Mouse (Mus musculus): ENCODE measurements at regions not wholly inside any gene's neighbourhood (a gene's known extent, or its start where the extent isn't known, plus 50 kb on each side); places are given as distances from the start of the nearest gene placed in this dataset.

DNA sequence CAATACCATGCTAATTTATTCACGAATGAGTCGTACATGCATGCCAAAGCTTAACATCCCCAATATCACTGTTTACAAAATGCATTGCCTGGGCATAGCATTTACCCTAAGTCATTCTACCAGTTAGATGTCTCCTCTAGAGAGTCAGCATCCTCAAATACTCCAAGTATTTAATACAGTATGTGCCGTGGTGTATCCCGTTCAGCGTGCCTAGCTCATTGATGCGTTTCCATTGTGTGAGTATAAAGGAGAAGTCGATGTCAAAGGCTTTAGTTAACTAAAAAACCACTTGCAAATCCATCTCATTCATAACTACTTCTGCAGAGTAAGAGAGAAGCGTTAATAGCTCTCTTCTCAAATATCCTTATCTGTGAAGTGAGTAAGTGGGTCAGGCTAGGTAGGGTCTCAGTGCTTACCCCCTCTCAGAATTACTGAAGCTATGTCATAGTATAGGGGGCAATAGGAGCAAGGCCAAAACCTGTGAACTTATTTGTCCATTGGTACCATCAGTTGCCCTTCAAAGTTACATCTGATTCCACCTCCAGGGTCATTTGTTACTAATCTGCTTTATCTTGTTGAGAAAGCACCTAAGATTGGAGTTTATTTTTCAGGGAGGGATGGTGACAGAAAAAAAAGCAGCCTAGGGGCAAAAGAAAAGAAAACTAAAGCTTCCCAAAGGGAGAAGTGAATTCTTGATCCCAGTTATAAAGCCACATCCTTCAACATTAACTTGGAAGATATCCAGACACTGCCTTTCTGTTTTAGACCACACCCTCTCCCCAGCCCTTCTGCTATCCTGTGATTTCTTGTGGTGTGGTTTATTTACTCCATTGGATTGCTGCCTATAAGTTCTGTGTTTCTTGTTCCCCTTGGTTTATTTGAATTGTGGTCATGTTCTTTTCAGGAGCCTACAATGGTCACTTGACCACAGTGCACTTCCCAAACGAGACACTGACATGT is 427.2 kb upstream of the Ubash3b start:
- no peak for DNase-seq (ENCODE audit: low spot score)

DNA sequence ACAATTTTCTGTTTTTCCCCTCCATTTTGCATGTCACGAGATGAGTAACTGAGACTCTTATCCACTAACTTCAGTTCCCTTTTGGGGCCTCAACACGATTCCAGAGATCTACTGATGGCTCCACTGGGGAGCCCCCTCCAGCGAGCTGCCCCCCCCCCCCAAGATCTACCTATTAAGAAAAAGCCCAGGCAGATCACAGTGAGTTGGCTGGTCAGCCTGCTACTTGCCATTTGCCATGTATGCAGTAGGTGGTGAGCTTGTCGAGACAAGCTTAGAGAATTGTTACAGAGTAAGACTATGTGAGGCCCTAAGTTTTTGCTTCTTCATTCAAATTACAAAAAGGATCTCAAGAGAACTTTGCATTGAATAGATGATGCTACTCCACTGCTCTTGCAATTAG is 426.3 kb upstream of the Ubash3b start:
- no peak for DNase-seq (ENCODE audit: low spot score)

DNA sequence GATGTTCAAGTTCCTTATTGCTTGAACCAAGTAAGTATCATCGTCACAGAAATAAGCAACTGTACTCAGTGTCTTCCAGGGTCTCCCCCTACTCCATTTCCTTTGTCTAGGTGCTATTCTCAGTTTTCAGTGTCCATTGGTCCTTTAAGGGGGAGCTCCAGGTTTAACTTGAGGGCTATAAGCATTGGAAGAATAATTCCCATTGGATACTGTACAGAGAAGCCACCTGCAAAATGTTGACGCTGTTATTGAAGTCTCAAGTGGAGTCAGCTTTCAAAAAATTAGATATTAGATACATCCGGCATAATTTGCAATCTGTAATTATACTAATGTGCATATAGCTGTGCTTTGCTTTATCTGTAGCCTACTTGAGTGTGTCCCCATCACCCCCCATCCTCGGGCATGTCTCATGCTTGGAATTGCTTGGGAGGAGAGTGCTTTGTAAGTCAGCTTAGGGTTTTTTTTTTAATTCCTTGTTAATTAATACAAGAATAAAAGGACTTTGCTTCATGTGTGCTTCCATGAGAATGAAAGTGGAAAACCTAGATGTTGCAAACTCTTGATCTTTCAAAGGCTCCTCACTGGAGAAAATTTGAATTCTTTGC is 425.6 kb upstream of the Ubash3b start:
- no peak for DNase-seq (ENCODE audit: low spot score)

DNA sequence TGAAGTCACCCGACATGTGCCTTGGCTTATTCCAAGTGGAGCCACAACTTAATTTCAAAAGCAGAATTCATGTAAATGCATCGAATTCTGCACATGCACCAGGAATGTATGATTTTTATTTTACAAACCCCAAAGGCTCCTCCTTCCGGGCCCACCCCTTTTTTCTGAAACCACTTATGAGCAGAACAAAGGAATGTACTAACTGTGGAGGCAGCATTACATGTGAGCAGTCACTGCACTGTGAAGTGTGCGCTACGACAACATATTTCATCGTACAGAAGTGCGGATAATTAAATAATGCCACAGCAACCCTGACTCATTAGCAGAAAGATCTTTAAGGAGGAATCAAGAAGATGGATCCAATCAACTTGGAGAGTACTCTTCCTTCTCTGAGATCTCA is 424.8 kb upstream of the Ubash3b start:
- DNase-seq (ENCODE audit: low spot score): peak; percentile 35

DNA sequence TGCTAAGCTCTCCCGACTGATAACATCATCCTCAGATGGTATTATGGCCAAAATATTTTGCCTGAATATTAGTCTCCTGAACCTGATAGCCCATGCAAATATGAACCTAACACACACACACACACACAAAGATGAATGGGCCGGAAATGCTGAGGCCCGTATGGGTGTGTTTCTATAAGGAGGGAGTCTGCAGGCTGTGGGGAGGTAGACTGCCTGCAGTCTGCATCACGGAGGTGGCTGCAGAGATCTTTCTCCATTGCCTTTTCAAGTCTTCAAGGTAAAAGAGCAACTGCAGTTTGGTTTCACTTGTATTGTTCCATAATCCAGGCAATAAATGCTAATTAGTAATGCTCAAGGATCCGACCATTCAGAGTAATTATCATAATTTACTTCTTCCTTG is 424.3 kb upstream of the Ubash3b start:
- DNase-seq (ENCODE audit: low spot score): no peak

DNA sequence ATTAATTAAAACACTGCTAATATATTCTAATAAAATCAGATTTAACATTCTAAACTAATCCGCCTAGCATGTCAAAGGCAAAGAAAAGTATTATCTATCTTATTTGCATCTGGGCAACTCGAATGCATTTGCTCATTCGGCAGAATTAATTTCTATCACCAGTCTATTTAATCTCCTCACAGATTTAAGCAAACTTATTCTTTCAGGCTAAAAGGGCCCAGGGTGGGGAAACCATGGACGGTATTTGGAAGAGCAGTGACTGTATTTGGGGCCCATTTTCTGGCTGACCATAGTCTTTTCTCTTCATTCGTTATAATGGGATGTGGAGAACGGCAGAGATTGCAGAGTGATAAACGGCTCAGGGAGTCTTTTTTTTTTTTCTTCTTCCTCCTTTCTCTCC is 423.5 kb upstream of the Ubash3b start:
- no peak for DNase-seq (ENCODE audit: low spot score)

DNA sequence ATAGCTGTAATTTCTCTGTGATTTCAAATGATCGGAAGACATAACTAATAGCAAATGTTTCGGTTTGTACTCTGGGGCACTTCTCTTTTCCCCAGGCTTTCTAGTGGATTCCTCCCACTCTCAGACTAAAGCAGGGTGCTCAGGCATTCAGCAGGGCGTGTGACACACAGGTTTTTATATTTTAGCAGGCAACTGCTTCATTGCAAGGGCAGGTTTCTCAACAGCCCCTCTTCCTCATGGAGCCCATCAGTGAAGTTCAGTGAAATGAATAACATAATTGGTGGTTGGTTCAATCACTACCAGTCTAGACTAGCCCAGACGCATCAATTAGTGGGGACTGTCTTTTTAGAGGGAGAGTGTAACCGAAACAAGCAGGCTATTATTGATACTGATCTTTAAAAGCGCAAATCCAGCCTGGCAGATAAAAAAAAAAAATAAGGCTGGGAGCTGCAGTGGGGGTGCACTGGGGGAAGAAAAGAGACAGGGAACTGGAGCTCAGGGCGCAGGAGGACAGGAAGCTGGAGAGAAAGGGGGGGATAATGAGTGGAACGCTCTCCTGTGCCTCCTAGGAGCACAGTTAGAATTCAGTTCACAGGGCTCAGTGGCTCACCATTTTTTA is 422.3 kb upstream of the Ubash3b start:
- DNase-seq (ENCODE audit: low spot score): peak; percentile 71

DNA sequence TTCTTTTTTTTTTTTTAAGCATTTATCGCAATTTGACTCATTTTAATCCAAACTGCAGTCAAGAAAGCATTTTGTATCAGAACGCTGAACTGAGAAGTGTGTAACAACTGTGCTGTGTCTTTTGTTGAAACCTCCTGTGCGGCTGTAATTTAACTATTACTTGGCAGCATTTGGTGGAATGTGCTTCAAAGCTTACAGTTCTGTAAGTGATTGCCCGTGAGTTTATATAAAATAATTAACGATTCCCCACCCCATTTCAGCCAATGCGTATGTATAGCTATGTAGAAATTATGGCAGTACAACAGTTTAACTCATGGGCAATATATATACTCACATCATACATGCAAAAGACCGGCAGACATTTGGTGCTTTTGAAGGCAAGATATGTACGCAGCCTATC is 421.8 kb upstream of the Ubash3b start:
- DNase-seq (ENCODE audit: low spot score): no peak

DNA sequence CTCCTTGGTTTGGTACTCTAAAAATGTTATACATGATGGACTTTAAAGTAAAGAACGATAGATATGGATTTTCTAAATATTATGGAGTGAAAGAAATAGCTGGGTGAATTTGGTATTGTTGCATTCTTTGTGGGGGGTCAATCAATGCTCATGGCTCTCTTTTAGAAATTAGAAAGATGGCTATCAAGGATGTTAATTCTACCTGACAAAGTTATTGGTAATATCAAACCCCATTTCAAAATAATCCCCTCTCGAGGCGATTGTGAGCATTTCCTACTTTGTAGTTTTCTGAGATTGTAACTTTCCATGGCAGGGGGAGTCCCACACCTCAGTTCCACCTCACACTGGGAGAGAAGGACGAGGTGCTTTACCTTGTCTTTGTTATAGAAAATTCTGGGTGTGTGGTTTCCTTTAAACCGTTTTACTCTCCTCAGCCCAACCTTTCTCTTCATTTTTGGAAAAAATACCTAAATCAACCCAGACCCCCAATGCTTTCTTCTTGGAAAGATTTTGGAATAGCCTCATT is 421.3 kb upstream of the Ubash3b start:
- no peak for DNase-seq (ENCODE audit: low spot score)

DNA sequence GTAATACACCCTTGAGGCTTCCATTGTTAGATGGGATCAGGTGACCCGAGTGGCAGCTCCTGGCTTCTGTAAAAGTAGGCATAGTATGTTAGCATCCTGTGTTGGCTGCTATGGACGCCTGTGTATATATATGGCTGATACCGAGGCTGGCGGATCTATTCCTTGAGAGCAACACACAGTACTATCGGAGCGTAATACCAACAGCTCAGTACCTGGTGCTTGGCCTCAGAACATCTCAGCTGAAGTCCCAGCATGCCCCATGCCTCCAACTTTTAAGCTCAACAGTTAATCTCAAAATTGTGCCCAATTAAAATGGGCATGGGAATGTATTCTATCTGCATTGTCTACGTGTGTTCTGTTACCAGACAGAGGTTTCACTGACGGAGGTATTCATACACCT is 420.7 kb upstream of the Ubash3b start:
- no peak for DNase-seq (ENCODE audit: low spot score)

DNA sequence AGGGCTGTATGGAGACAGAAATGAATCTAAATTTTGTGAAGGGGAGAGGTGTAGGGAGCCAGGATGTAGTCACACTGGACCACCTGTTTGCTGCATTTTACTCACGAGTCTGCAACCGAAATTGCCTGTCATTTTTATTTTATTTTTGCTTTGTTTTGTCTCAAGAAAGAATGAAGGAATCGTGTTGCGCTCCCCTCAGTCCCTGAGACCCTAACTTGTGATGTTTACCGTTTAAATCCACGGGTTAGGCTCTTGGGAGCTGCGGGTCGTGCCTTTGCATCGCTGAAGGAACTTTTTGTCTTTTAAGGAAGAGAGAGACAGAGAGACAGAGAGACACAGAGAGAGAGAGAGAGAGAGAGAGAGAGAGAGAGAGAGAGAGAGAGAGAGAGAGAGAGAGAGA is 420.2 kb upstream of the Ubash3b start:
- no peak for DNase-seq (ENCODE audit: low spot score)

DNA sequence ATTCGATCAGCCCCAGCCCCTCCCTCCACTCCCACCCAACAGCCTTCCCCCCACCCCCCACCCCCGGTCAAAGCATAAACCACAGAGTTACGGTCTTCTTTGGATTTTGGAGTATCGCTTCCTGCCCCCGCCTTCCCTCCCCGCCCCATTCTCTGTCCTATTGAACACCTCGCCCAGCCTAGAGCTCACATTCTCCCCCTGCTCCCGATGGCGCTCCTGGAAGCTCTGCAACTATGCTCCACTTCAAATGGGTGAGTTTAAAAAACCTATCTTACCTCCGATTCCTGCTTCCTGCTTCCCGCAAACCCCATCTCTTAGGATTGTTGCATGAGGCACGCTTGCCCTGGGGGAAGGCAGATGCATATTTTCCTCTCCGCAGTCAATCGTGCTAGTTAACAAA is 419.7 kb upstream of the Ubash3b start:
- DNase-seq (ENCODE audit: low spot score): peak; percentile 45

DNA sequence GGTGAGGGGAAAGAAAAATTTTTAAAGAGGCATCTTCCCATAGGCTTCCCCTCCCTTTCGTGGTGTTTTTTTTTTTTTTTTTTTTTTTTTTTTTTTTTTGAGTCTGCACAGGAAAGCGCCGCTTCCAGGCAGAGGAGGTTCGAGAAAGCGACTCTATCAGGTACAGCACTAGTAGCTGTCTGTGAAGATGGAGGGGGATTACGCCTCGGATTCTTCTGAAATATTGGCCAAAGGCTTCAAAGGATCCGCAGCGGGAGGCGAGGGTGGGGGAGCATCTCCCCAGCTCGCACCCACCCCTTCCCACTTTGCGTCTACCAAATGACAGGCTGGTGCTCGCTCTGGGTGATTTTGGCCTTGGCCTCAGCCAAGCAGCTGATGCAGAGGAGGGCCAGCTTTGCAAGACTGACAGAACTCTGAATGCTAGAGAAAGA is 419.1 kb upstream of the Ubash3b start:
- peak; percentile 58 for DNase-seq (ENCODE audit: low spot score)

DNA sequence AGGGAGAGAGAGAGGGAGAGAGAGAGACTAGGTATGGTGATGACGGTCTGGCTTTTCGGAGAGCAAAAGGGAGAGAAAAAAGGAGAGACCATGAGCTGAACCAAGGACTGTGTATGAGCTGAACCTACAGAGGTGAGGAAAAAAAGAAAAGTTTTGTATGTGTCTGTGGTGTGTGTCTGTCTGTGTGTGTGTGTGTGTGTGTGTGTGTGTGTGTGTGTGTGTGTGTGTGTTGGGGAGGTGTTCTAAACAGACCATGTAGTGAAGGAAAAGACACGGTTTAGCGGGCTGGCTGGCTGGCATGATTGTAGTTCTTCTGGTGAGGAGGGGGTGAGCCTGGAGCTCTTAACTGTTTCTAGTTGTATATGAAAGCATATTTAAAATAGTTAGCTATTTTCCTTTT is 418.6 kb upstream of the Ubash3b start:
- DNase-seq (ENCODE audit: low spot score): no peak

DNA sequence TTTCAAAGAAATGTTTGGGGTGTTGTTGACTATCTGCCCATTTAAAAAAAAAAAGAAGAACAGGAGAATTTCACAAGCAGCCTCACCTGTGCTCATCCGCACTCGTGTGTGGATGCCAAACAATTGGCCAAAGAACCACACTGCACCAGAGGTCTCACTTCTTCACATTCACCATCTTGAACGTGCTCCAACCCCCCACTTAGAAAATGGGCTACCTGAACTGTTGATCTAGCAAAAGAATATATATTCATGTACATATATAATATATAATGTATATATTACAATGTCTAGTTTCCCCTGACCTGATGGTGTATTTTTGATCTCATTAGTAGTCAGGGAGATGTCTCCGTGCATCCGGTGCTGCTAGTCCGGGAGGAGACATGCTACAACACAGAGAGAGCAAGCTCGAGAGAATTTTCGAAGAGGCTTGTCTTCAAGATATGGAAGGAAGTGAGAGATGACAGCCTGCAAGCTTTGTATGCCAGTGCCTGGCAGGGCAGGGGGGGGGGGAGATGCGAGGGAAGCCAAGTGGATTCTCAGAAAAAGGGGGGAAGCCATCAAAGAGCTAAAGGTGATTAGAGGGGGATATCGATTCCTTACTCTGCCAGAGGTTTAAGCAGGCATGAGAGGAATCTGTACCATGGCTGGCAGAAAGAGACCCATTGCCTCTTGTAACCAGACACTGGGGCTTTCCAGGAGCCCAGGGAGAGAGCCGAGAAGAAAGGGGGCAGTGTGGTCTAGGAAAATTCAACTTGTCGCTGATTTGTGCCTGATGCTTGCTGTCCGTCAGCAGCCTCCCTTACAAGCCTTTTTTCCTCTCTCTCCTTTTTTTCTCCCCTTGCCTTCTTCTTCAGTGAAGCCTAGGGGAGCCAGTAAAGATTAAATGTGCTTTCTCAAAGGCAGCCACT is 417.9 kb upstream of the Ubash3b start:
- DNase-seq (ENCODE audit: low spot score): peak; percentile 85

DNA sequence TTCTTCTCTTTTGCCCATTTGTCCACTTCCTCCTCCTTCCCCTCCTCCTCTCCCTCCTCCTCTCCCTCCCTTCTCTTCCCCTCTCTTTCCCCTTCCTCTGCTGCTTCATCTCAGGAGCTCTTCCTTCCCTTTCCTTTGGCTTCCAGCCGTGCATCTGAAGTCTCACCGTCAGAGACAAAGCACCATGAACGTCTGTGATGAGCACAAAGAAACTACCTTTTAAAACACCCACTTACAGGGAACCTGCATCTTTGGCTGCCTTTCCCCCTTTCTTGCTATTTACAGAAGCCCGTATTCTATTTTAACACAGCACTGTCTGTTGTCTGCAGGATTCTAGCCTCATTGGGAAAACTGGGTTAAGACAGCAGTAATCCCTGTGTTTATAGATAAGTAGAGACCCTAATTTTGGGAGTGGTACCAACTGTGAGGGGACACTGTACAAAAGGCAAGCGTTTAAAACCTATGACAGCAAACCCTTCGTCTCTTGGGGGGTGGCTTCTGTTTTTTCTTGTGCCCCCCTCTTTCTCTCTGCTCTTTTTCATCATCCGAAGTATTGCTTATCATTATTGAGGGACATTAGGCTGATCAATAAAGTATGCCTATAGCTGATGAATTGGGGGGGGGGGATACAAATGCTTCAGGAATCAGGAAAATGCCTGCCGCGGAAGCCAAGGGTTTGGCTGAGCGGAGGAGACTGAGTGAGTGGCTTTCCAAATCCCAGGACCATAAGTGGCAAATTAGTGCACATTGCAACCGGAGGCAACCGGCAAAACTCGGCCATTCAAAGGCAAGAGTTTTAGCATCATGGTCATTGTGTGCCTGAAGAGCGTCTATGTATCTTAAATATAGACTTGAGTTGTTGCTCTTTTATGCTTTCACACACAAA is 417.0 kb upstream of the Ubash3b start:
- DNase-seq (ENCODE audit: low spot score): no peak

DNA sequence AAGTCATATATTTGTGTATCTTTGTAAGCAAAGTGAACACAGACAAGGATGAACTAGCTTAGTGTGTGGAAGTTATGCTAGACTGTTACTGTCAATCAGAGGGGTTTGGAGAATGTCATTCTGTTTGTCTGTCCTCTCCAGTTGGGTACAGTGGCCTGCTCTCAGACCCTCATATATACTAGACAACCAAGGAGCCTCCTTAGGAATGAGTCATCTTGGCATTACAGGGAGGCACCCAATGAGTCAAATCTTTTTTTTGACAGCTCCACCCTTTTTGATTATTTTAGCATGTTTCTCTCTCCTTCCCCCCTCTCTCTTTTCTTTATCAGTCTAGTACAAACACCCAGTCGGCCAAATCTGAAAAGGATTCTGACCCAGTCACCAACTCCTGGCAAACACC is 416.3 kb upstream of the Ubash3b start:
- no peak for DNase-seq (ENCODE audit: low spot score)

DNA sequence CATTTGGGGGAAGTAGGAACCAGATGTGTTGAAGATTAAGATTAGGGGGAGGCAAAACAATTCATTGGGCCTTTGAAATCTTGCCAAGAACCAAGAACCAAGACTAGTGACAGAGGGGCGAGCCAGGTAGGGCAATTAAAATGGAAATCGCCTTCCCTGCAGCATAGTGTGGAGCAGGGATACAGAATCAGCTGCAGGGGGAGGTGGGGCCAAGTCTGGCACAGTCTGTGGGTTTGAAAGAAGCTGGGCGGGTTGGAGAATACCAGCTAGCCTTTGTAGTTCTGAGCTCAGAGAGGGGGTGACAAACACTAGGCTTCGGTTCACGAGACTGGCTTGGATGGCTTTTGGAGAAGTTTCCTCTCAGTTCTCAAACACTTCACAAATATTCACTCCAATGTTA is 414.3 kb upstream of the Ubash3b start:
- no peak for DNase-seq (ENCODE audit: low spot score)

DNA sequence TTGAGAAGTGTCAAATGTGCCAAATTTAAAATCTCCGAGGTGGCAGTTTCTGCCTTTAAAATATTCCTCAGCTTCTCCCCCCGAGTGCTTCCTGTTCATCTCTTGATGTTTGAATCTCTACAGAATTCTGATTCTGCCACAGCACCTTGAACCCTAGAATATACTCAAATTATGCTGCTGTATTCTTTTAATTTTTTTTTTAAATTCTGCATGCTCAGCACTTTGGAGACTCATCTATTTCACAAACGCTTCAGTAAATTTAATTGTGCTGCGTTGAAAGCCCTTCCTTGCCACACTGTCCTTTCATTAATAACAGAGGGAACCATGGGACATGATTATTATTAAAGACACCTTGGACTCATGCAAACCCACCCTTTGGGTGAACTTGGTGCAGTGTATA is 408.8 kb upstream of the Ubash3b start:
- no peak for DNase-seq (ENCODE audit: low spot score)

DNA sequence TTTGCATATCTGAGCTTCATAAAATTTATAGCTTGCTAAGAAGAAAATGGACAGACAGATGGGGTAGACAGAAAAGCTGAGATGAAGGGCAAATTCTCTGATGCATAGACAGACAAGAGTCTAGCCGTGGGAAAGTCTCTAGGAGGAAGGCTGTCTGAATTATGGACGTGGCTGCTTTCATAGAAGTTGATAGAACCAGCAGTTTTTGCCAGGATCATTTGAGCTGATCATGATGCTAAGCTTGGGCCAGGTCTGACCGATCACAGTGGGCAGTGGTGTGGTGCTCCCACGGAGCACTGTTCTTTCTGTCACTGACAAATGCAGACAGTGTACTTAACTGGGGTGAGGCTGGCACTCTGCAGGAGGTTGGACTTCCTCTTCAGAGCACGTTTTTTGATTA is 405.0 kb upstream of the Ubash3b start:
- no peak for DNase-seq (ENCODE audit: low spot score)

DNA sequence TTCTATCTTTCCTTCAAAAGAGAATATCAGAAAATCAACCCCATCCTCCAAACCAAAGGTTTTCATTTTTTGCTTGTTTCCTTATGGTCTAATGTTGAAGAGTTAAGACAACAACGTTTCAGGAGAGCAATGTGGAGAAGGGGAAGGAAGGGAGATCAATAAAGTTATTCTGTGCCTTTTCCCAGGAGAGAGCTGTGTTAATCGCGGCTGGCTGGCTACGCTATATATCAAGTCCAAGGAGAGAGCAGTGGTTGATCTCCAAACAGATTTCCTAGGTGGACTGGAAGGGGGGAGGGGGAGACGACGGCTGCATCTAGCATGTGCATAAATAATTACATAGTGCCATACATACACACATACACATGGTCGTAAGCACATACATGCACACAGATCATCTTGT is 404.3 kb upstream of the Ubash3b start:
- DNase-seq (ENCODE audit: low spot score): no peak

Data from MN1 (cell line).